Mouse (Mus musculus) left cerebral cortex, adult 2 months (tissue): ENCODE results near the gene Med16. TPM values are rescaled to one million over a fixed set of nuclear protein-coding genes. Genes with fewer than 3 reads are reported as not detected.
A peak's percentile ranks its signal among the peaks of the same experiment; 100 is the strongest.

Source experiments
- DNase-seq, 2 experiments: peaks; one replicate each; pipeline ENCODE4 v3.0.0; 2021 to 2022; ENCODE audit warnings: low spot score in 2 of 2, mixed read lengths in 1 of 2; ENCODE audit errors: extremely low spot score in 1 of 2
- H3K27ac ChIP-seq: fragments of 200-600 bp; 2 replicates; pipeline ENCODE4 v1.8.1; 2022
- H3K4me3 ChIP-seq: fragments of 200-600 bp; 2 replicates; pipeline ENCODE4 v1.8.1; 2022
- CTCF ChIP-seq: fragments of 200-600 bp; IDR thresholded peaks from 2 replicates; pipeline ENCODE4 v1.8.1; 2022; ENCODE audit warnings: antibody characterized with exemption, mild to moderate bottlenecking, moderate library complexity
- intact Hi-C: fragments of 180-260 bp; cut with DNase I; formaldehyde crosslinking; loops from one replicate; pipeline ENCODE4 v1.15.1; 2025
- long read RNA-seq, 2 experiments: library from polyadenylated mRNA; stranded (forward); transcript quantifications; one replicate each; pipeline ENCODE4 v2.0.0; 2021; ENCODE audit warnings: borderline mapping rate in 2 of 2
- total RNA-seq, 2 experiments: library from RNA; stranded (reverse); gene quantifications; 2 replicates each; pipeline ENCODE4 v1.2.3; 2021

Gene Med16
- total RNA-seq: 10 to 100 TPM; 55.3 to 55.5 TPM
- long read RNA-seq, experiment 1, transcript Med16-204 (15 exons, 2,950 nt): major isoform, 87 of 127 reads
- long read RNA-seq, experiment 1, transcript Med16-201 (15 exons, 3,197 nt): minor isoform, 9 of 127 reads
- long read RNA-seq, experiment 1, partial matches to known transcripts: 16 of 127 reads
- long read RNA-seq, experiment 1, other reads (novel, unspliced or antisense): 15 of 127 reads
- long read RNA-seq, experiment 2, transcript Med16-204 (15 exons, 2,950 nt): major isoform, 78 of 106 reads
- long read RNA-seq, experiment 2, transcript Med16-201 (15 exons, 3,197 nt): minor isoform, 5 of 106 reads
- long read RNA-seq, experiment 2, partial matches to known transcripts: 9 of 106 reads
- long read RNA-seq, experiment 2, other reads (novel, unspliced or antisense): 14 of 106 reads

GRCm38 (mm10) chr10:79908167-79909091 lies at the start of gene Med16:
TSS of gene Med16 (minus strand) at chr10:79908923.
- Histone ChIP-seq H3K4me3 (peak within 1 kb of the TSS; percentile 72), H3K27ac (peak within 1 kb of the TSS; percentile 99)
- intact Hi-C loops: no loop called here
- DNase-seq: peak; percentile 90 to 92
- TF ChIP-seq CTCF: no peak

- TF ChIP-seq CTCF: peak; percentile 89
- intact Hi-C loops: loop anchor here (1.0 to 2.0 kb wide), 3 partner anchors 33 to 123 kb away; no protein-coding TSS in a partner anchor
- Histone ChIP-seq H3K4me3 (no peak overlapping the region), H3K27ac (no peak overlapping the region)
- peak; percentile 66 to 80 for DNase-seq
Observed at GRCm38 (mm10) chr10:79958140-79958816, 49.6 kb upstream of the Med16 start.

GRCm38 (mm10) chr10:79956643-79957154 lies 48.0 kb upstream of the Med16 start:
- no peak overlapping the region for H3K4me3 ChIP-seq
- H3K27ac ChIP-seq: no peak overlapping the region
- no peak for DNase-seq
- TF ChIP-seq CTCF: no peak
- intact Hi-C loops: no loop called here

GRCm38 (mm10) chr10:79955691-79956090 lies 47.0 kb upstream of the Med16 start:
- no peak for DNase-seq
- intact Hi-C loops: no loop called here
- H3K4me3 ChIP-seq: no peak overlapping the region
- no peak overlapping the region for H3K27ac ChIP-seq
- no peak for TF ChIP-seq CTCF

- peak in 1 of 2 experiments; percentile 49 for DNase-seq
- TF ChIP-seq CTCF: peak; percentile 71
Observed at GRCm38 (mm10) chr10:79953946-79954345, 45.2 kb upstream of the Med16 start.

GRCm38 (mm10) chr10:79950661-79951060 lies 41.9 kb upstream of the Med16 start:
- TF ChIP-seq CTCF: no peak
- no peak for DNase-seq
- no peak overlapping the region for H3K4me3 ChIP-seq
- no peak overlapping the region for H3K27ac ChIP-seq
- intact Hi-C loops: no loop called here

More at GRCm38 (mm10) chr10:79953946-79954345, 45.2 kb upstream of the Med16 start:
- intact Hi-C loops: no loop called here
- no peak overlapping the region for H3K27ac ChIP-seq
- no peak overlapping the region for H3K4me3 ChIP-seq

- no peak for TF ChIP-seq CTCF
- Histone ChIP-seq H3K4me3 (no peak overlapping the region), H3K27ac (no peak overlapping the region)
- no peak for DNase-seq
- intact Hi-C loops: no loop called here
Observed at GRCm38 (mm10) chr10:79949873-79950272, 41.1 kb upstream of the Med16 start.

GRCm38 (mm10) chr10:79947502-79947901 lies 38.8 kb upstream of the Med16 start:
- intact Hi-C loops: no loop called here
- H3K27ac ChIP-seq: no peak overlapping the region
- TF ChIP-seq CTCF: no peak

GRCm38 (mm10) chr10:79946752-79947322 lies 38.1 kb upstream of the Med16 start:
- no peak overlapping the region for H3K27ac ChIP-seq
- intact Hi-C loops: no loop called here
- TF ChIP-seq CTCF: no peak
- H3K4me3 ChIP-seq: no peak overlapping the region
- no peak for DNase-seq

More at GRCm38 (mm10) chr10:79947502-79947901, 38.8 kb upstream of the Med16 start:
- DNase-seq: no peak
- no peak overlapping the region for H3K4me3 ChIP-seq

GRCm38 (mm10) chr10:79945507-79946234 lies 36.9 kb upstream of the Med16 start:
- DNase-seq: no peak
- intact Hi-C loops: no loop called here
- H3K27ac ChIP-seq: no peak overlapping the region
- no peak for TF ChIP-seq CTCF
- H3K4me3 ChIP-seq: no peak overlapping the region
